Mouse (Mus musculus) kidney, adult 2 months (tissue): Measurements from ENCODE around the gene Birc7.

Experiments
- CTCF ChIP-seq: fragments of 200-500 bp; conservative IDR thresholded peaks from 2 replicates; pipeline ENCODE4 v1.5.1; 2011; ENCODE audit warnings: low read depth, mild to moderate bottlenecking, control low read depth, low read length, moderate library complexity, mixed read lengths; ENCODE audit not compliant: insufficient read depth, insufficient read length
- POLR2A ChIP-seq: fragments of 200-500 bp; IDR thresholded peaks from one replicate; pipeline ENCODE4 v1.6.1; 2011; ENCODE audit warnings: low read depth, low read length, control low read depth

DNA sequence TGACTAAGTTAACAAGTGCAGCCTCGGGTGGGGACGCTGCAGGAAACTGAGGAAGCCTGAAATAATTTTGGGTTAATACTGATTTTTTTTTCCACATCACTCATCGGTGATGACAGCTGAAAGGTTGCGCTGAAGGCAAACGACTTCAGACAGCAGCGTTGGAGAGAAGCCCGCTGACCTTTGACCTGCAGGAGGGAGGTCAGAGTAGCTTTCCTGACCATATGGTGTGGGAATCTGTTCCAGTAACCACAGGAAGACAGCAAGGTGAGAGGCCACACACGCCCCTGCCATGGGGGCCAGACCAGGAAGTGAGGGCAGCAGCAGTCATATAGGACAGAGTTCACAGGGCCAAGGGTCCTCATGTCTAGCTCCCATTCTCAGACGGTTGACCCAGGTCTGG, 47.5 kb upstream of the Birc7 start:
- no peak for TF ChIP-seq POLR2A
- TF ChIP-seq CTCF: no peak
